Mouse (Mus musculus): ENCODE results near the gene Capn15.

The Capn15 gene

GRCm38 (mm10) chr17:25993489-25993888 lies 7.9 kb upstream of the Capn15 start:
- no peak for DNase-seq (ENCODE audit: low read depth)

GRCm38 (mm10) chr17:25992274-25992673 lies 6.7 kb upstream of the Capn15 start:
- no peak for DNase-seq (ENCODE audit: low read depth)

GRCm38 (mm10) chr17:25990331-25990730 lies 4.7 kb upstream of the Capn15 start:
- DNase-seq (ENCODE audit: low read depth): no peak

- DNase-seq (ENCODE audit: low read depth): peak; percentile 28
Observed at GRCm38 (mm10) chr17:25984556-25985305, 865 bp downstream of the Capn15 start.

GRCm38 (mm10) chr17:25984066-25984465 lies 1.5 kb downstream of the Capn15 start:
- no peak for DNase-seq (ENCODE audit: low read depth)

- DNase-seq (ENCODE audit: low read depth): no peak
Observed at GRCm38 (mm10) chr17:25982913-25983312, 2.7 kb downstream of the Capn15 start.

GRCm38 (mm10) chr17:25980854-25981253 lies 4.7 kb downstream of the Capn15 start:
- DNase-seq (ENCODE audit: low read depth): no peak

GRCm38 (mm10) chr17:25979829-25980738 lies 5.5 kb downstream of the Capn15 start:
- no peak for DNase-seq (ENCODE audit: low read depth)

- DNase-seq (ENCODE audit: low read depth): no peak
Observed at GRCm38 (mm10) chr17:25970954-25971707, 14.5 kb downstream of the Capn15 start.

- DNase-seq (ENCODE audit: low read depth): peak; percentile 21
Observed at GRCm38 (mm10) chr17:25970448-25970847, 15.1 kb downstream of the Capn15 start.

- no peak for DNase-seq (ENCODE audit: low read depth)
Observed at GRCm38 (mm10) chr17:25968176-25968575, 17.4 kb downstream of the Capn15 start.

GRCm38 (mm10) chr17:25967652-25968051 lies 17.9 kb downstream of the Capn15 start:
- peak; percentile 54 for DNase-seq (ENCODE audit: low read depth)

- DNase-seq (ENCODE audit: low read depth): peak; percentile 25
Observed at GRCm38 (mm10) chr17:25964271-25964670, 21.3 kb downstream of the Capn15 start.

- DNase-seq (ENCODE audit: low read depth): no peak
Observed at GRCm38 (mm10) chr17:25962413-25962905, 23.1 kb downstream of the Capn15 start.

GRCm38 (mm10) chr17:25961566-25961965 lies 24.0 kb downstream of the Capn15 start:
- DNase-seq (ENCODE audit: low read depth): no peak

GRCm38 (mm10) chr17:25959630-25960467 lies 25.7 kb downstream of the Capn15 start:
- DNase-seq (ENCODE audit: low read depth): no peak

GRCm38 (mm10) chr17:25958771-25959494 lies 26.7 kb downstream of the Capn15 start:
- no peak for DNase-seq (ENCODE audit: low read depth)

GRCm38 (mm10) chr17:25957586-25958051 lies 28.0 kb downstream of the Capn15 start:
- DNase-seq (ENCODE audit: low read depth): no peak

- no peak for DNase-seq (ENCODE audit: low read depth)
Observed at GRCm38 (mm10) chr17:25956631-25957030, 29.0 kb downstream of the Capn15 start.

- DNase-seq (ENCODE audit: low read depth): no peak
Observed at GRCm38 (mm10) chr17:25956201-25956600, 29.4 kb downstream of the Capn15 start.

All from NIH3T3 (cell line).